Mouse (Mus musculus) lung, postnatal 10 days (tissue): ENCODE results near the gene Hbq1a.
"Not testable (repeated sequence)": the region's sequence is repeated elsewhere in the genome, so short reads cannot be mapped to it uniquely, and the experiment has no call there.

ENCODE experiments used
- DNase-seq: peaks from one replicate; pipeline ENCODE4 v3.0.0; 2021

The Hbq1a gene

DNA sequence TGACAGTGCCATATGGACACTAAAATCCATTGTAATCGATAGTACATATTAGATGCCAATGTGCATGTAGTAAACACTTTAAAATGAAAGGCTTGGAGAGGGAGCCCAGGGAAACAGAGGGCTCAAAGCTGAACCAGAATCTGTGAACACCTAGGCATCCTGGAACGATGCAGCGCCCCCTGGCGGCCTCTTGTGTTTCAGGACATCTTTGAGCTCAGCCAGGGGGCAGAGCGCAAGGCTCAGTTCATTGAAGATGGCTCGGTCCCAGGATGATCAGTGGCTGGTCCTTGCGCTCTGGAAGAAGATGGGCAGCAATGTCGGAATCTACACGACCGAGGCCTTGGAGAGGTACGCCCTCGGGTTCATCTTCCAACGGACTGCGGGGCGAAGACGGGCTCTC, at the start of gene Hbq1a:
Gene Hbq1a, plus strand, starts transcription at position 205 of the 400 bp plus-strand sequence.
- DNase-seq = peak; percentile 62

DNA sequence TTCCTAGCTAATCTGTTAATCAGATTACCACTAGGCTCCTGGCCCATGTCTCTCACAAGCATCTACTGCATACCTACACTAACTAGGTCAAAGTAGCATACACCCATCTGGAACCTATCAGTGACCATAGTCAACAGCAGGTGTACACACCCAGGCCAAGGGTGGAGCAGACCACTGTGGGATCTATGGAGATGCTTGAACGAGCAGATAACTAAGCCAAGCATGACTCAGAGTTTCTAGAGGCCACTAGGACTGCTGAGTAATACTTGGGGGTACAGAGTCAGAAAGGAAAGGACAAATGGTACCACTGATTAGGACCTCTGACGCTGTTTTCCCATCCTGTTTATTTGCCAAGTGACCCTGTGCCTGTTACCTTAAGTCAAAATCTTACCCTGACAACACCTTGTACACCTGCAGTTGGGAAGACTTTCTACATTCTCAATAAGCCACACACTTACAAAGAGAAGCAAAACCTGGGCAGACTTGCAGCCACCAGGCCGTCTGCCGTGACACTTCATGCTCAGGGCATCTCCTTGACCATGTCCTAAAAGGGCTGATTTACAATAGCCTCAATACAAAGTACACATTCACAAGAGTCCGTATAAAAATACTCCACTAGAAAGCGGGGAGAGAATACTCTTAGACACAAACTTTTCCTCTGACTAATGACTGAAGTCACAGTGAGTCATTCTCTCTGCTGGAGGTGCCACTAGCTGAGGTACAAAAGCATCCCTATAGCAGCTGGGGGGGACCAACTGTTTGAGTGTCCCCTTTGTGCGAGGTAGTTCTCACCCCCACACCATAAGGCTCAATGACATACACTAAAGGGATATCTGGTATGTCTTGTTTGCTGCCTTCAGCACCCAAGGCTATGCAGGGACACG, 48.7 kb upstream of the Hbq1a start:
- DNase-seq = no peak

DNA sequence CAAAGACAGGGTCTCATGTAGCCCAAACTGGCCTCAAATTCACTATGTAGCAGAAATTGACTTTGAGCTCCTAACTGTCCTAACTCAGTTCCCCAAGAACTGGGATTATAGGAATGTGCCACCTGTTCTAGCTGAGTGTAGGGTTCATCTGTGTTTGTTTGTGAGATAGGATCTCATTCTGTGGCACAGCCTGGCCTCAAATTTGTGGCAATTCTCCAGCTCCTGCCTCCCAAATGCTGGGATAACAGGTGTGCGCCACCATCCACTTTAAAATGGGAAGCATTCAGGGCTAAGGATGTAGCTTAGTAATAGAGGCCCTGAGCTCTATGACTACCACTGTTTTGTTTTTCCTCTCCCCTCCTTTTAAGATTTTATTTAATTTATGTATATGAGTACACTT, 46.7 kb upstream of the Hbq1a start:
- DNase-seq = no peak

DNA sequence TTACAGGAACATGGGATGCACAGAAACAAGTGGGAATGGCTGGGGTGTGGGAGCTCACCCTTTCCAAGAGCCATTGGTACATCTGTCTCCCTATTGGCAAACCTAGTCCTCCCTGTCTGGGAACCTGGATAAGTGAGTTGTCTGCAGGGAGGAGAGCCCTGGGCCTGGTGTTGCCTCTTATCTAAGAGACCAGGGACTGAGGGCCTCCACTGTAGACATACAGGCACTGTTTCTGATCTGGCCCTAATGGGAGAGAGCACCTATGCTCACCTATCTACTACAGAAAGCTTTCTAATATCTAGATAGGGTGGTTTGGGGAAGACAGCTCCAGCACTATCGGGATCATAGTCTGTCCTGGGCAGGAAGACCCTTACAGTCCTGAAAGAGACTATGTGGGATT, 43.7 kb upstream of the Hbq1a start:
- DNase-seq = no peak

DNA sequence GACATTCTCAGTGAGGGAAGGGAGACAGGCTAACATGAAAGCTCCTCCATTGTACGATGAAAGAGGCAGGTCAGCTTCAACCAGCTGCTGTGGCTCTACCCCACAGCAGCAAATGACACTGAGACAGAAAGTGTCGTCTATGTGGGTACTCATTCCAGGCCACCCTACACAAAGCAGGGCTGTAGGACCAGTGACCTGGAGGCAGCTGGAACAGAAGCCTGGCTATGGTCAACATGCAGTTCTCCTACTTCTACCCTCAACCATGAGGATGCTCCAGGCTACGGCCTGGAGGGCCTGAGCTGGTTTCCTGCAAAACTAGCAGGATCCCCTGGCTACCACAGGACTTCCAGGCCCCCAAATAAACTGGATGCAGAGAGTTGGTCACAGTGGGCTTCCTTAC, 43.3 kb upstream of the Hbq1a start:
- no peak for DNase-seq

DNA sequence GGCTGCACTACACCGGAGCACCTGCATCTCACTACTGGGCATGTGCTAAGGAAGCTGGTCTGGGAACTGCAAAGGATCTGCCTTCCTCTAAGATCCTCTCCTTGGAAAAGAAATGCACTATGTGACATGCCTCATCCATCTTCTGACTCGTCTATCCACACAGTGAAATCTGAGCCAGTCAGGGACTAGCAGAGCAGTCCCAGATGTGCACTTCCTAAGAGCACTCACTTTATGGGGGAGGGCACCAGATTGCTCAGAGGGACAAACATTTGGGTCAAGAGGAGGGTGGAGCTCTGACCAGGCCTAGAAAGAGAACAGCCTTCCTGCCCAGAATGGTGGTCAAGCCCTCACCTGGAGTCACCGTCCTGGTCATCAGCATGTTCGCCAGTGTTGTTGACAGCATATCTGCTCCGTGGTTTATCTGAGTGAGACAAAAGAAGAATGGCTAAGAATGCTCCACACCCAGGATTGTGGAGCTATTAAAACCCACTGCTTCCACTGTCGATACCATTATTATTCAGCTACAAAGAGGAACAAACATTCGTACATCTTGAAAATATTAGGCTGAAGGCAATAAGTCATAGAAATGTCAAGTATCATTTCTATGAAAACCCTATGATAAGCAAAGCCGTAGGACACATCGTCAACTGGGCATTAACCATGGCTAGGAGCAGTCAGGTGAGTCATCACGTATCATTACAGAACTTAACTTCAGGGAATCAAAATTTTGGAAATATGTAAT, 37.0 kb upstream of the Hbq1a start:
- no peak for DNase-seq

DNA sequence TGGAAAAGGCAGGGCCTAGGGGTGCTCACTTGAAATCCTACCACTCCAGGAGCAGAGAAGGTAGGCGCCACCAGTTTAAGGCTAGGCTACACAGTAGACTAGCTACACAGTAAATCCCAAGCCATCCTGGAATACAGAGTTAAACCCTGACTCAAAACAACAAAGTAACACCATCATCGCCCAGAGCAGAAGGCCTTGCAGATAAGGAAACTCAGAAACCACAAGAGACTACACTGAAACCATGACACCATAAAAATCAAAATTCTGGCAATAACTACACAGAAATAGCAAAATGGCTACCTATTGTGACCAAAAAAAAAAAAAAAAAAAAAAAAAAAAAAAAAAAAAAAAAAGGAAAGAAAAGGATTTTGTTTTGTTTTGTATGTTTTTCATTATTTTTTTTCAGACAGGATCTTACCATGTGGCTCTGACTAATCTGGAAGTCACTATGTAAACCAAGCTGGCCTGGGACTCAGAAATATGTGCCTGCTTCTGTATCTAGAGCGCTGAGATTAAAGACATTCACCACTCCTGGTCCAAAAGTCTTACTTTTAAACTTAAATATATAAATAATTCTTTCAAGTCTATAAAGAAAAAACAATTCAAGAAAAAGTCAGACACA, 34.6 kb upstream of the Hbq1a start:
- DNase-seq = no peak

DNA sequence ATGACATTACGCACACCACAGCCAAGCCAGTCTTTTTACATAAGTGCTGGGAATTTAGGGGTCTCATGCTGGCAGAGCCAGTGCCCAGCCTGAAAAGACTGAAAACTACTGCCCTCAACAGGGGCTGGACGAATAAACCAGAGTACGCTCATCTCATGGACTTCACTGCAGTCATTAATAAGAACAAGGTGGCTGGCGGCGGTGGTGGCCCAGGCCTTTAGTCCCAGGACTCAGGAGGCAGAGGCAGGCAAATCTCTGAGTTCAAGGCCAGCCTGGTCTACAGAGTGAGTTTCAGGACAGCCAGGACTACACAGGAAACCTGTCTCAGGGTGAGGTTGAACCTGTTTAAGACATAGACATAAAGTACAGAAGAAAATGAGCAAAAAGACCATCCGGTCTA, 33.7 kb upstream of the Hbq1a start:
- no peak for DNase-seq

DNA sequence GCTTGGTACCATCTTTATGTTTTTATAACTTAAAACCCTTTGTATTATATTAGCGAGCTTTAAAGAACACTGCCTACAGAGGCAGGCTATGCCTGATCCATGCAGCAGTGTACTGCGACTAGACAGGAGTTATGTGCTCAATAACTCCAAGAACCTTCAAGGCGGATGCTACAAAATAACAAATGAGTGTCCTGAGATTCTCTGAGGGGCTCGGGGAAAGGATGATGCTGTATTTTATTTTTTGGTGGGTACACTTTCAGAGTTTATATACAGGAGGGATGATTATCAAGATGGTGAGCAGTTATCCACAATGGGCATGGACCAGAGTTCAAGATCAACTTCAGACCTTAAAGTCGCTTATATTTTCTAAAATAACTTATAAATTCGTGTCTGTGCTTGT, 33.1 kb upstream of the Hbq1a start:
- DNase-seq = no peak

DNA sequence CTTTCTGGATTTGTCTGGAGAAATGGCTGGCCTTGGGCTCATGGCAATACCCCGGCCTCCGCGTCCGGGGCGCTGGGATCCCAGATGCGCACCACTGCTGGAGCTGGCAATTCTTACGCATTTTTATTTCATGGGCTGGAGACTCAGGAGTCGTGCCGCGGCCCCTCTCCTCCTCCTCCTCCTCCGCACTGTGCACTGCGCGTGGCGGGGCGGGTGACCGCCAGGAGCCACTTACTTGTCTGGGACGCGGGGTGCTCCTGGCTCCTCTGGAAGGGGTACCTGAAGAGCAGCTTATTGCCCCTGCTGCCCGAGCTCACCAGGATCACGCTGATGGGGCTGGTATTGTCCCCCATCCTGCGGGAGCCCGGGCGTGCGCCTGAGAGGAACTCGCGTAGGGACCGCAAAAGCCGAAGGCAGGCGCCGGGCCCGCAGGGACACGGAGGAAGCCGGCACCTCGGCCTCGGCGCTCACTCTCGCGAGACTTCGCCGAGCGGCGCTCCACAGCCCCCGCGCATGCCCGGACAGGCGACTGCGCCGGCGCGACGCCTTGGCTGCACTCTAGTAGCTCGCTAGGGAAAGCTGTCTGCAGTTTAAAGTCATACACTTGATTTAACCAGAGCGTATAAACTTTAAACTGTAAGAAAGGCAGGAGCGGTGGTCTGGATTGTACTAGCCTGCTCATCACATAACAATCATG, 32.5 kb upstream of the Hbq1a start, which contains the start of gene Nprl3:
Gene Nprl3, minus strand, starts transcription at position 520 of the 697 bp plus-strand sequence.
- peak; percentile 98 for DNase-seq

DNA sequence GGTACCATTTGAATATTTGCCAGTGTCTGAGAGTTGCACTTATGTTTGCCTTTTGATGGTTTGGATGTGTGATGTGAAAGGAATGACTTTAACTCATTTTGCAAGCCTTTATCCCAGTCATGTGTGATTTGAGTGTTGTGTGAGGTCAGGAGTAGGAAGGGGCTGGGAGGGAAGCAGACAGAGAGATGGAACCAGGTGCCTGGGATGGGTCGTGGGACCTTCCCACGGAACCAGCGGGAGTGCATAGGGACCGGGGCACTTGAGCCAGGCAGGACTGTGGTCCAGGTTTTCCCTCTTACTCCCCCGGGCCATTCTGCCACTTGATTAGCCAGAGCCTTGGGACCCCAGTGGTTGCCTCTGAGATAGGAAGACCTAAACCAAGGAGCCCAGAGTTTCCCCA, 31.9 kb upstream of the Hbq1a start:
- peak; percentile 5 for DNase-seq

DNA sequence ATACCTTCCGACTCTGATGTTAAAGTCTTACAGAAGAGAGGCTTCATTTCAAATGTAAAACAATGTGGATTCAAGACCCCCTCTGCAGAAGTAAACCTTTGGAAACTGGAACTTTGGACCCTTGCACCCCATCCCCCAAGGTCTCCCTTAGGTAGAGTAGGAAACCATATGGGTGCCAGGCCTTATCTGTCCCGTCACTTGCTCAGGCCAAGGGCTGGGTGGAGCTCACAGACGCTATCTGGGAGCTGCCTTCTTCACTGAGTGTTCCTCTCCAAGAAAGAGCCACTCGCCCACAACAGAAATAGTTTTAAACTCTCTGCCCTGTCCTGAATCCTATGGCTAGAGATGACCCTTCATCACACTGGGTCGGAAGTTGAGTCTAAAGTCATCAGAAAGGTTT, 30.9 kb upstream of the Hbq1a start:
- no peak for DNase-seq

DNA sequence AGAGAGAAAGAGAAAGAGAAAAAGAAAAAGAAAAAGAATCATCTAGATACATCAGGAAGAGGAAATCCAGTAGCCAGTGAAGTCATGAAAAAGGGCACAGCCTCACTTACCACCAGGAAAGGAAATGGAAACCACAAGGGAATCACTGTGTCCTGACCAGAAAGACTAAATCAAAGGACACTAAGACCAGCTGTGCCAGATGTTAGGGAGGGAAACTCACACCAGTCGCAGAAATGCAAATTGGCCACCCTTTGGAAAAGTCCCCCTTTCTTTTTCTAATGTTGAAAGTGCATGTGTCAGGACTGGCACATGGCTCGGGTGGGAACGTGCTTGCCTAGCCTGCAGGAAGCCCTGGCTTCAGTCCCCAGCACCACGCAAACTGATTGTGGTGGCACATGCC, 28.7 kb upstream of the Hbq1a start:
- DNase-seq = no peak

DNA sequence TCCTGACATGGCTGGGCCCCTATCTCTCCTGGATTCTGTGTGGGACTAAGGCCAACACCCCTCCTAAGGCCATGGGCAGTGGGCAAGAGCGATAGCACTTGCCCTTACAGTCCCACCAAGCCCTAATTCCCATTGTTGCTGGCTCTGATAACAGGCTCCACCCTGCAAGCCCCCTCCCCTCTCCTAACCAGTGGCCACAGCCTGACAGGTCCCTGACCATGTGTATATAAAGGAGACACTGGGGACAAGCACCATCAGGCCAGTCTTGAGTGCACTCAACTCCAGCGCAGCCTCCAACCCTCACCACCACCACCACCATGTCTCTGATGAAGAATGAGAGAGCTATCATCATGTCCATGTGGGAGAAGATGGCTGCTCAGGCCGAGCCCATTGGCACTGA, 23.5 kb upstream of the Hbq1a start, which contains the start of gene Hba-x:
Gene Hba-x, plus strand, starts transcription at position 54 of the 400 bp plus-strand sequence.
- DNase-seq = no peak

DNA sequence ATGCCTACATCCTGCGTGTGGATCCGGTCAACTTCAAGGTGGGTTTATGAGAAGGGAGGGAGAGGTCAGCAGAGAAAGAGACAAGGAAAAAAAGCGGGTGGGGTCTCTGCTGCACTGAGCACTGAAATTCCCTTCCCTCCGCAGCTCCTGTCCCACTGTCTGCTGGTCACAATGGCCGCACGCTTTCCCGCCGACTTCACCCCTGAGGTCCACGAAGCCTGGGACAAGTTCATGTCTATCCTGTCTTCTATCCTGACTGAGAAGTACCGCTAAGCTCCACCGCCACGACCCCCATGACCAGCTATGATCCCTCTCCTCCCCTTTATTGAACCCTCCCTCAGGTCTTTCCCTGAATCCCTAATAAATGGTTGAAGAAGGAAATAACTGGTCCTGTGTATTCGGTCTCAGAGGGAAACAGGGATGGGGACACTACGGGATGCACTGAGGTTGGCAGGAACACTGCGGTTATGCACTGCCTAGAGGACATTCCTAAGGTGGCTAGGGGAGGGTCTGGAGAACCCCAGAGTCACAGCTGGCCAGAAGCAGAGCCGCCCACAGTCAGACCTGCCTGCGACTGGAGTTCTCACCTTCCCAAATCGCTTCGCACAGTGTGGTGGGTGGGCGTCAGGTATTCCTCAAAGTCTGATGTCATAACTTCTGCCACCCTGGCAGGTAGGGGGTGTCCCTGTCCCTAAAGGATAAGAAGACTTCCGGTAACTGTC, 22.0 kb upstream of the Hbq1a start:
- DNase-seq = no peak

DNA sequence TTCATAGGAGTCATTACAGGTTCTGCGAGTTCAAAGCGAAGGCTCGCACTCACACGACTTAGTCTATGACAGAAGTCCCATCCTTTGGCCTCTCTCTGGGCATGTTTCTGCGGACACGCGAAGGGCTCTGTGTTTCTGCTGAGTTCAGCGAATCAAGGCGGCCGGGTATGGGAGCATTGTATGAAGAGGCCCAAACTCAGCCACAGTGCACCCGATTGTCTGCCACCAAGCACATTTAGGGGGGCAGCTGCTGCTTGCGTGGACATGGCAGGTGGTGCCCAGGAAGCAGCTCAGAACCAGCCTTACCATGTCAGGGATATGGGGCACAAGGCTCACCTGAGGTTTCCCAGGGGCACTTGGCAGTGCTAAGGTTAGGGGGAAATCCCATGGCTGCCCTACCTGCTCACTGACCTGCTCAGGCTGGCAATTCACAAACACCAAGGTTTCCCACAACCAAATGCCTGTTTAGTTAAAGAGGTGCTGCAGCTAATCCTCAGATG, 21.4 kb upstream of the Hbq1a start:
- DNase-seq = no peak

DNA sequence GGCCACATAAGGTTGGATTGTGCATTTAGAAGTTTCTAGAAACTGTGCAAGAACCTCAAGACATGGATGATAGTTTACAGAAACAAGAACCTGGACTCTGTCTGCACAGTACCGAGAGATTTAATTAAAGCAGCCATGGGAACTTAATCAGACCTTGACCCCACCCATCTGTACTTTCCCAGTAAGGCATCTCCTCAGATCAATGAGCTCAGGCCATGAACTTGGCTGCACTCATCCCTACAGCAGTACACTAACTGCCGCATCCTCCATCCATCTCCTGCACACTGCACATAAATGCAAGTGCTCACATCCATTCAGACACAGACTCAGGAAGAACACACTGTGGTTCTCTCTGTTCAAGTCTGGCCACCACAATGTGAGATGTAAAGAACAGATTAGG, 19.2 kb upstream of the Hbq1a start:
- DNase-seq = no peak

DNA sequence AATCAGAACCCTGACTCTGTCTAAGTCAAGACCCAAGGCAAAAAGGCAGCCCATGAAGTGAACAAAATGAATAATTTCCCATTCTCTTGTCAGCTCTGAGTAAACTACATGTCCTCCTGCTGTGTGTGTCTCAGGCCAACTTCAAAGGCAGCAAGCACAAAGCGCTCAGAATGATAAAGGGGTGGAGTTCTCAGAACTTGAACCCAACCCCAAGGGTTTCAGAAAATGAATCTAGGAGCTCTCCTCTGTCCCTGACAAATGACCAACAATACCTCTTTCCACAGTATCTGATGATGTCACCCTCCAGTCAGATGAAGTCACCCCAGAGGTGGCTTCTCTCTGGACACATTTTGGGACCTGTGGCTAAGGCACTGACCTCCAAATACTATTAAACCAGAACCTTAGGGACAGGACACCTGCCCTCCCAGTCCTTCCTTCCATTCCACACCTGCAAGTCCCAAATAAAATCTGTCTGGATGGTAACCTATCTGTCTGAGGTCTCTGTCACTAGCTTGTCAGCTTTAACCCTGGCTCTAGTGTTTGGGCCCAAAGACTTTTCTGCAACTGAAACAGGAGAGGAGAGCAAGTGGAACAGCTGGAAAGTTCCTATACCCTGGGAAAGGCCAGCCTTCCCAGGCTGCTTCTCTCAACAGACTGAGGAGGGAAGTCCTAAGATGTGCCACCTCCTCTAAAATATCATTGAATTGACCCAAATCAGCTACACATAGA, 18.3 kb upstream of the Hbq1a start:
- DNase-seq = no peak

DNA sequence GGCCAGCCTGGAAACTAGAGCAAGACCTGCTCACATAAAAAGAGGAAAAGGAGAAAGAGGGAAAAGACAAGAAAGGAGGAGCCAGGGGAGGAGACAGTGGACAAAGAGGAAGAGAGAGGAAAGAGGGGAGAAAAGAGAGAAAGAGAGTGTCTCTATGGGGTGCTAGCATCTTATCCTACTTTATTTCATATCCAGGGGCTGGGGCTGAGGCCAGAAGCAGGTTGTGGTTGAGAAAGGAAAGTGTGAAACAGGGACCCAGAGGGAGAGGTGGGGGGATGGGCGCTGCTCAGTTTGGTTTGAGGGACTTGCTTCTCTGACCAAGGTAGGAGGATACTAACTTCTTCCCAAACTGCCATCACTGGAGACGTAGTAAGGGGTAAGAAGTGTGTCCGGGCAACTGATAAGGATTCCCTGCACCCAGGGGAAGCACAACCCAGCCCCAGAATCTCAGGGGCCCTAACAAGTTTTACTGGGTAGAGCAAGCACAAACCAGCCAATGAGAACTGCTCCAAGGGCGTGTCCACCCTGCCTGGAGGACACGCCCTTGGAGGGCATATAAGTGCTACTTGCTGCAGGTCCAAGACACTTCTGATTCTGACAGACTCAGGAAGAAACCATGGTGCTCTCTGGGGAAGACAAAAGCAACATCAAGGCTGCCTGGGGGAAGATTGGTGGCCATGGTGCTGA, 16.6 kb upstream of the Hbq1a start, which contains the start of gene Hba-a1:
Gene Hba-a1, plus strand, starts transcription at position 421 of the 687 bp plus-strand sequence.
- DNase-seq = not testable (repeated sequence)

DNA sequence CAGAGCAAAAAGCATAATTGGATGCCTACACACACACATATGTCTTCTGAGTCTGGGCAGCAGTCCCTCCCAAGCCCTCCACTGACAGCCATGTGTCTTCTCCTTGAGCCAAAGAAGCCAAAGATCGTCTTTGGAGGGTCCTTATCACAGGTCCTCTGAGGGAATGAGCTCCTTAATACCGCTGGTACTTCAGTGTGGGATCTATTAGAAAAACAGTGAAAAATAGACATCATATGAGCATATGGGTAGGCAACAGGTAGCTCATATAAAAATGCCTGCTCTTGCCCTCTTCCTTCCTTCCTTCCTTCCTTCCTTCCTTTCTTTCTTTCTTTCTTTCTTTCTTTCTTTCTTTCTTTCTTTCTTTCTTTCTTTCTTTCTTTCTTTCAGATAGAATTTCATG, 15.3 kb upstream of the Hbq1a start:
- not testable (repeated sequence) for DNase-seq
